Mouse (Mus musculus): ENCODE measurements around the gene Edc3.

DNA sequence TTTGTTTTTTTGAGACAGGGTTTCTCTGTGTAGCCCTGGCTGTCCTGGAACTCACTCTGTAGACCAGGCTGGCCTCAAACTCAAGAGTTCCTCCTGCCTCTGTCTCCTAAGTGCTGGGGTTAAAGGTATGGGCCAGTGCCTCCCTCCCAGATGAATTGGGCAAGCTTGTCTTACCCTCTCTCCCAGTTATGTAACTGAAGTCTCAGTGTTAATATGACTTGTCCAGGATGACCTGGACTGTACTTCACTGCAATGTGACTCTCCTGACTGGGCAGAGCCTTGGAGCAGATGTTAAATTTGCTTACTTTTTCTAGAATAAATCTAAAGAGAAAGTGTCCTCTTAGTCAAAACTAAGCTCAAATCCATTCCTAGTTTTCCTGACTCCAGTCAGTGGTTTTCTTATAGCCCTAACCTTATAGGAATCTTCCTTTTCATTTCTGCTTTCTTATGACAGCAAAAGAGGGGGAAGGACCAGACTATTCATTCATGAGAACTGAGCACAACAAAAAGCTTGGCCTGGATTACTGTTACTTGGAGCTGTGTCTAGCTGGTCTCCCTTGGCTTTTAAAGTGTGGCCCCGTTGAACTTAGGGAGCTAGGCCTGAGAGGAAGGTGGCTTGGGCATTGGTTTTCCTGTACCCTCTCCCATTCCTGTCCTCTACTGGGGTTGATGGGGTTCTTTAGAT lies 9.7 kb upstream of the Edc3 start:
- TF ChIP-seq CTCF (IDR thresholded peaks at IDR 0.05; ENCODE audit: extremely low read depth, insufficient read depth, low read length) (no peak), POLR2A (IDR thresholded peaks at IDR 0.05; ENCODE audit: extremely low read depth, insufficient read depth, low read length) (no peak)
